Mouse (Mus musculus): ENCODE data around the gene Rgs6.

- TF ChIP-seq CTCF (IDR thresholded peaks at IDR 0.05; ENCODE audit: low read depth, low read length) (no peak), POLR2A (IDR thresholded peaks at IDR 0.05; ENCODE audit: borderline replicate concordance, low read depth, low read length) (no peak)
Observed at GRCm38 (mm10) chr12:83092001-83092400, 503.9 kb downstream of the Rgs6 start.

Data from bone marrow macrophage, adult 2 months (primary cell).